Mouse (Mus musculus): Measurements from ENCODE around the gene Ranbp3.
A peak's percentile ranks its signal among the peaks of the same experiment; 100 is the strongest.

Ranbp3 gene

DNA sequence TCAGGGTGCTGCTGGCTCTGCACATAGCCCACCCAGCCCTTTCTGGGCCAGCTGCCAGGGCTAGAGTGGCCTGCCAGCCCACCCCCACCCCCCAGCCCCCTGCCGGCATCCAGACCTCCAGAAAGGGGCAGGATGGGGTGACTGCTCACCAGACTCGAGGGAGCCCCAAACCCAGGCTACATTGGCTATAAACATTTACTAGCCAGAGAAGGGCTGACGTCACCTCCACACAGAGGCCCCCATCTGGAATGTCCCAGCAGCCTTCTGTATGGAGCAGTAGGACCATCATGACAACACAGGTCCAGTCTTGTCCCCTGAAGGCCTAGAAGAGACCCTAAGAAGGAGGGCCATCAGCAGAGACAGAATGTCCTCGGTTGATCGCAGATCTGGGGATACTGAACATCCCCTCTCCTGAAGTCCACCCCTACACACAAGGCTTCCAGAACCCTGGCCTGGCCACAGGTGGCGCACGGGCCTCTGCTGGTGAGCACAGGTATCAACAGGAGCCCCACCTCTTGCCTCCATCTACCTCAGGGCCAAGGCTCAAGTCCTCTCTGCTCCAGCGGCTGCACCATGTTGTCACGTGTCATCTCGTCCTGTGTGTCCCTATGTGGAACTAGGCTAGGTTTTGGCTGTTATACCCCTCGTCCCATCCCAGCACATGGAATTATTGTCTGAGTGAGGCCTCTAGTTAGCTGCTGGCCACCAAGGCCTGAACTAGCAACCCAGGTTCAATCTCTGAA, 50.5 kb downstream of the Ranbp3 start:
- no peak for DNase-seq (ENCODE audit: low read depth, low spot score)

DNA sequence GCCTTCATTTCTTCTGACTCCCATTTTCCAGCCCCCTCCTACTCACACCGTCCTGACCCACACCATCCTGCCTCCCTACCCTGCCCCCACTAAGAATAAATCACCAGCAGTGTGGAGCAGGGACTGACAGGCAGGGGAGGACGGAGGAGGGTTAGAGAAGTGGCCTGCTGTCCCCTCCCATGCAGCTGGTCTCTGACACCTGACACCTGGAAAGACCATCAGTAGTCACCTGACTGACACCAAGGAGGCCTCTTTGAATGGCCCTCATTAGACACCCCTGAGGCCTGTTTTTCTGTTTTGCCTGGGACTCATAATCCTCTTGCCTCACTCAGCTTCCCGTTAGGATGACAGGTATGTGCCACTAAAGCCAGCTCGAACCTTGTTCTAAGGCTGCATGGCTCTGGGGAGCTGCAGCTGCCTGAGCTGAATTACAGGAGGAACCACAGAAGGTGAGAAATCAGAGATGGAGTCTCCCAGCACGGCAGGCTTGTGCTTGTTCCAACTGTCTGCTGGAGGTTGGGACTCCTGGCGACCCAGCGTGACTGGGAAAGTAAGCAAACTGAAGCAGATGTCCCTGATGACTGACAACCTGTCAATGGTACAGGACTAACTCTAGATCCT, 54.0 kb downstream of the Ranbp3 start:
- no peak for DNase-seq (ENCODE audit: low read depth, low spot score)

DNA sequence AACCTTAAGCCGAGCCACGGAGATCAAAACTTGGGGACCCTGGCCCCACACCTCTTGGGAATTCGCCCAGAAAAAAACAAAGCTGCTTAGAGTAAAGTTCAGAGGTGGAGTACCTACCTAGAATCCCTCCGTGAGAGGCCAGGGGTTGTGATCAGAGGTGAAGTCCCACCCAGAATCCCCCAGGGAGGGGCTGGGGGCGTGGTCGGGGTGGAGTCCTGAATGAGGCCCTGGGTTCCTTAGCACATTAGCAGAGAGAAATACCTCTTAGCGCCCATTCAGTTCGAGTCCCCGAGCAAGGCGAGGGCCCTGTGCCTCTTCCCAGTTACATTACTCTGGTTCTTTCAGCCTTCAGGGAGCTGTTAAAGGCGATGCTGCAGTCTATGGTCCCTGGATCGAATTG, 54.6 kb downstream of the Ranbp3 start:
- no peak for DNase-seq (ENCODE audit: low read depth, low spot score)

DNA sequence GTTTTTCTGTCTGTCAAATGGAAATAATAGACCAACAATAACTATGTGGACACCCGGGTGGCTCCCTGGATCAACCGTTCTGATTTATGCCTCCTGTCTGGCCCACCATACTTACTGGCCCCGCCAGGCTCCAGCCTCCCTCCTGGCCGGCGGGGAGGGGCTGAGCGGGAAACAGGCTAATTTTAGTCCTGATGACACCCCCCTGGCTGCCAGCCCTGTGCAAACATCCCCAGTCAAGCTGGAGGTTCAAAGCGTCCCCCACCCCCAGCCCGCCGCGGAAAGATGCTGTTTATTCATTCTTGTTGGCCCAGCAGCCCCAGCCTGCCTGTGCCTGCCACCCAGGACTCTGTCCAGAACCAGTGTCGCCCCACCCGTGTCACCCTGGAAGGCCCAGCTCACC, 55.0 kb downstream of the Ranbp3 start:
- no peak for DNase-seq (ENCODE audit: low read depth, low spot score)

DNA sequence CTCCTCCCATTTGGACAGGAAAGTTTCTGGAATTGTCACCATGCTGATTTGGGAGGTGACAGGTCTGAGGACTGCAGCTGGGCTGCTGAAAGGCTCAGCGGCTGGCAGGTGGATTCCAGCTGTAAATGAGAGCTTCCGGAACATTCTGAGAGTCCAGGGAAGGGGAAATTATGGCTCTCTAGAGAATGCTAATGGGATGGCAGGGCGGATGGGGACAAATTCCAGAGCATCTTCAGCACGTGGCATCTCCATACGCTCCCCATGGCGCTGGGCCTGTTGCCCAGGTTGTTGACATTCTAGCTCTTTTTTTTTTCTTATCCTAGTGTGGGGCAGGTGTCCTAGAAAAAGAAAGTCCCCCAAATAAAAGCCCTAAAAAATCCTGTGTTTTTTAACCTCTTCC, 56.1 kb downstream of the Ranbp3 start:
- DNase-seq (ENCODE audit: low read depth, low spot score) = no peak

DNA sequence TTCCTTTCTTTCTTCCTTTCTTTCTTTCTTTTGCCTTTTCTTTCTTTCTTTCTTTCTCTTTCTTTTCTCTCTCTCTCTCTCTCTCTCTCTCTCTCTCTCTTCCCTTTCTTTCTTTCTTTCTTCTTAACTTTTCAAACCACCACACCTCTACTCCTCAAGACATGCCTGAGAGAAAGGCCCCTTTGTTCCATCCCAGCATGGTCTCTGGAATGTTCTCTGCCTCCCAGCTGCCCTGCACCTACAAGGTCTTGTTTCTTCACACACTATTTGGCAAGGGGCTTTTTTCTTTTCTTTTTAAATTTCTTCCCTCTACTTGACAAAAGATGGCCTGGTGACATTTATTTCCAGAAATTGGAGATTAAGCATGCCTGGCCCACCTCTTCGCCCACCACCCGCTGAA, 56.6 kb downstream of the Ranbp3 start:
- no peak for DNase-seq (ENCODE audit: low read depth, low spot score)

DNA sequence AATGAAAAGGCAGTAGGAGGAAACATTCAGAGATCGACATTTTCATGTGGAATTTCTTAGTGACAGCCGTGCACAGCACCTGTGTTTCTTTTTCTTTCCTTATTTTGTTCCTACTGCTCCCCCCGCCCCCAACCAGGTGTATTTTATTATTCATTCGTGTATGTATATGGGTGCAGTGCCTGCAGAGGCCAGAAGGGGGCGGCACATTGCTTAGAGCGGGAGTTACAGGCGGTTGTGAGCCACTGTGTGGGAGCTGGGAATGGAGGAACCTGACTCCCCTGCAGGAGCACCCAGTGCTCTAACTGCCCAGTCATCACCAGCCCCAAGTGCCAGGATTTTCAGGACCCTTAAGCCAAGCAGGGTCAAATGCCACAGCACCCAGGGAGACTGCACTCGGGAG, 63.4 kb downstream of the Ranbp3 start:
- DNase-seq (ENCODE audit: low read depth, low spot score) = no peak

DNA sequence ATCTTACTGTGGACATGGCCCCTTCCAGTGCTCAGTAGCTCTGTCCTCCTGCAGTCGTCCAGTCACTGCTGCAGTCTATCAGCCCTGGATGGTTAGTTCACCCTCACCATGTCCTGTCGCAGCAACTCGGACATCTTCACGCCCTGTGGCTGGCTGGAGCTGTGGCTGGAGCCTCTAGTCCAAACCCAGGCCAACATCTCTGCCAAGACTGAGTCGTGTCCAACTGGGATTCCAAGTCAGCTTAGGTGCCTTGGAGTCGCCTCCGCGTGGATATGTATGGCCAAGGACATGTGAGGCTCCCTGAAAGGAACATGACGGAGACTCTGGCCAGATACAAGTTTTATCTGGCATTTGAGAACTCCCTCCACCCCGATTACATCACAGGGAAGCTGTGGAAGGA, 65.1 kb downstream of the Ranbp3 start:
- DNase-seq (ENCODE audit: low read depth, low spot score) = no peak

DNA sequence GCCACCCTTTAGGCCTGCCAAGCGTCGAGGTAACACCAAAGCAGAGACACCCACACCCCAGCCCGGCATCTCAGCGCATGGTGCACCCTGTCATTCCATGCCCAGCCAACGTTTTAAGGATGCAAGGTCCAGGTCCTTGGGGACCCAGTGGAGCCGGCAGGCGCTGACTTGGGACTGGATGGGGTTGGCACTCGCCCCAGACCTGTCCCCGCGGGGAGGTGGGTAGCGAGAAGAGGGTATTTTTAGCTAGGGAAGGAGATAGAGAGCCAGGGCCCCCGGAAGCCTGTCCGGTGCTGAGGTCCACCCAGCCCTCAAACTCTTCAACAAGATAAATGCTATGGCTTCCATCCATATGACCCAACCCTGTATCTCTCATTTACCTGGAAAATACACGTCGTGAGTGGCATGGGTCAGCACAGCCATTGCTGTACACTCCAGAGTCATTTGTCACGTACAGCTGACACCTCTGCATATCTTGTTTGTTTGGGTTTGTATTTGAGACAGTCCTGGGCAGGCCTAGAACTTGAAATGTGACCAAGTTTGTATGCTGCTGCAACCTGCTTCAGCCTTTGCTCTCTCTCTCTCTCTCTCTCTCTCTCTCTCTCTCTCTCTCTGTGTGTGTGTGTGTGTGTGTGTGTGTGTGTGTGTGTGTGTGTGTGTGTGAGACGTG, 67.2 kb downstream of the Ranbp3 start:
- DNase-seq (ENCODE audit: low read depth, low spot score) = no peak

DNA sequence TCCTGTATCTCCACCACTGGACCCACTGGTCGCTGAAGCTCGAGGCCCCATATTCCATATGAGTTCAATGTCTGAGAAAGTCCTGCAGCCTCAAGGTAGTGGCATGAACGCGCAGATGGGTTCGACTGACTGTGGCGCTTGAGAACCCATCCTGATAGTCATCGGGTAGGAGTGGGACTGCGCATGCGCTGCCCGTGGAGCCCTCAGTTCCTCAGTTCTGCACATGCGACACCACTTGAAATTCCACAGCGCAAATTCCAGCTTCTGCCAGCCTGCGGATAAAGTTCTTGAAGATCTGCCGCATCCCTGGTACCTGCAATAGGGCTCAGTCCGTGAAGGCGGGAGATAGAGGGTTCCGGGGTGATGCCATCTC, 67.7 kb downstream of the Ranbp3 start:
- DNase-seq (ENCODE audit: low read depth, low spot score) = no peak

DNA sequence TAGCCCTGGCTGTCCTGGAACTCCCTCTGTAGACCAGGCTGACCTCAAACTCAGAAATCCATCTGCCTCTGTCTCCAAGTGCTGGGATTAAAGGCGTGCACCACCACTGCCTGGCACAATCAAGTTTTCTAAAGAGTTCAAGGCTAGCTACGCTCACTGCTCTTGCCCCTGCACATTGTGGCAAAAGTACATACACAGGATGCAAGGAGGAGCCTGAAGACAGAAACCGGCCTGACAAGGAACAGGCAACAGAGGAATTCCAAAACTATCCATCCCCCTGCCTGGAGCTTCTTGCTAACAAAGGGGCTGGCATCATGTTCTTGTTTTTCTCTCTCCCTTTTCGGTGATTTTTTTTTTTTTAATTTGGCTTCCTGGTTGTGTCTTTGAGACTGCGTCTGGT, 71.1 kb downstream of the Ranbp3 start:
- DNase-seq (ENCODE audit: low read depth, low spot score) = no peak

DNA sequence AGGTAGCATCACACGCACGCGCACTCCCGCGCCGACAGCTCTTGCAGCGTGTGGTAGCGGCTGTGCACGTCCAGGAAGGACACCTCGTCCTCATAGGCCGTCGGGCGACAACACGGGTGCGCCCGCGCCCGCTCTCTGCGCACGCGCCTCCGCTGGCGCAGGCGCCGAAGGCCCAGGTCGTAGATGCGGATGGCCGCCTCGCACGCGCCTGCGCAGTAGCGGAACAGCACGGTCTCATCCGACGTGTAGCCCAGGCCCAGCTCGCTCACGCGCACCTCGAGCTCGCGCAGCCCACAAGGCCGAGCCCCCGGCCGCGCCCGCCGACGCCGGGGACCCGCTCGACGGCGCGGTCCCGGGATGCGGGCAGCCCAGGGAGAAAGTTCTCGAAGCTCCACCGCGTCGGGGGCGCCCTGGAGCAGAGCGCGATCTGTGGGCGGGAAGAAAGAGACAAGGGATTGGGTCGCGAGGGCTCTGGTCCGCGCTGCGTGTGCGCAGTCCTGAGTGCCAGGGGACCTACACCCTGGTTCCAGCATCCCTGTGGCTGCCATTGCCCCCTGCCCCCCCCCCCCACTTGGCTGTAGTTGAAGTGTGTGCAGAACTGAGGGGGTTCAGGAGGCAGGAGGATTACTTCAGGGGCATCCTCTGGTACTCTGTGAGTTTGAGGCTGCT, 78.4 kb downstream of the Ranbp3 start:
- peak; percentile 39 for DNase-seq (ENCODE audit: low read depth, low spot score)

DNA sequence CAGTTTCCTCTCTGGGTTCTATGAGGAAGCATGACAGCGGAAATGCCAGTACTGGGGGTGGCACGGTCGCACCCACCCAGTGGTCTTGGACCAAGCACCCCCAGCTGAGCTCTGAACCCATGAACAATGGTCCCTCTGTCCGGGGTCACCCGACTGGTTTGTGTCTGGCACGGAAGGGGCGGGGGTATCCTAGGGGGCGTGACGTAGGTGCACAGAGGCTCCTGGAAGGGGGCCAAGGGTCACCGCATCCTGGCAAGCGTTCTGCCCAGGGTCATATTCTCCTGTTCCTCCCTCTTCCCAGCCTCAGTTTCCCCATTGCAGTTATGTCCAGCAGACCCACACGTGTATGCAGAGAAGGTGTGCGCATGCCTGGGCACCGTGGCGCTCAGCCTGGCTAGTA, 80.4 kb downstream of the Ranbp3 start:
- DNase-seq (ENCODE audit: low read depth, low spot score) = no peak

DNA sequence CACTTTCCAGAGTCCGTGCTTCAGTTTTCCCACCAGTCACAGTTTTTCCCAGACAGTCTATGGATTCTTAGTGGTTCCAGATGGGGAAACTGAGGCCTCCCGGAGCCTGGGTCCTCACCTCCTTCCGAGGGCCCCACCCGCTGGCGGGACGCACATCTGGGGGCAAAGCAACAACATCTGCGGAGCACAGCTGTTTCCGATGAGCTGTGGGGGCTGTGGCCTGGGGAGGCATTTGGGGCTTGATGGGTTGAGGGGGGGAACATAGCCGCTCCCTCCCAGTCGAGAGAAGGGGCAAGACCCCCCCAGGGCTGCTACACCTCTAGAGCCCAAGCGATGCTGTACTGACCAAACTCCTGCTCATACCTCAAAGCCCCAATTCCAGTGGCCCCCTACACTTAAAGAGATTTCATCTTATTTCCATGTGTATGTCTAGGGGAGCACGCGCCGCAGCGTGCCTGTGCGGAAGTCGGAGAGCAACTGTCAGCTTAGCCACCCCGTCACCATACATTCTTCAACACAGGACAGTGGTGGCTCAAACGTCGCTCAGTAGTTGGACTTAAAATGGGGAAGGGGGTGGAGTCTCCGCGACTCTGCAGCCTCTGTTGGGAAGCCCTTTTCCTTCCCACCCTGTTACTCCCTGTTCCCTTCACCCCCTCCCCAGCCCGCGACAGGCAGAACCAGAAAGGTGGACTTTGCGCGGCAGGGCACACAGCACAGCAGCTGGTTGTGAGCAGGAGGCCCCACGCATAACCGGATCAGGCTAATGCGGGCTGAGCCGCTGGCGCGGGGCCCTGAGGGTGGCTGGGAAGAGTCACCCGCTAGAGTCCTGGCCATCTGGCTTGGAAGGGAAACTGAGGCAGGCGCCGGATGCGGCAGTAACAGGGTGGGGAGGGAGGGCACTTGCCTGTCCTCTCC, 81.4 kb downstream of the Ranbp3 start:
- DNase-seq (ENCODE audit: low read depth, low spot score) = no peak

DNA sequence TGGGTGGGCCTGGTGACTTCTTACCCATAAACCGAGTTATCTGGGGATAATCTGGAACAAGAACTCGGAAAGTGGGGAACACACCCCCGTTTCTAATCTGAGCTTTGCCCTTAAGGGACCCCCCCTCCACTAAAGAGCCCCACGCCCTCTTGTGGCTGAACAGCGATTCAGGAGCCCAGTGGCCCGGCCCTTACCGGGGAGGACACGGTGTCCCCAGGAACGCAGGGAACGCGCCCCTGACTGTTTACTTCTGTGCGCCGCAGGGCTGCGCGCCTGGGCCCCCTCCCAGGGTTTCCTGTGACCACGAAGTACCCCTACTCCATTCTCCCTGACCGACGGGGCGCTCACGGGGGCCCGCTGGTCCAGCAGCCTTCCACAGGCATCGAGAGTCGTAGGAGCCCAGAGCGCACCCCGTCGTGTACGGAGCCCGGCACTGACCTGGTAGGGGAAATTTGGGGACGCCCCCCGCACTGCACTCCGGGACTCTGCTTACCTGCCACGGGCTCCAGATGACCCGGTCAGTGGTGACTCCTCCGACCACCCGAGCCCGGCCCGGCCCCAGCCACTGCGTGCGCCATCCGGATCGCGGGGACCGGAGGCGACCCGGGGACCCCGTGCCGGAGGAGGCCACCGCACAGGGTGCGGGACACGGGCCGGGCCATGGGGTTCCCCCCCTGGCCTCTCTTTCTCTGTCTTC, 83.8 kb downstream of the Ranbp3 start:
- no peak for DNase-seq (ENCODE audit: low read depth, low spot score)

DNA sequence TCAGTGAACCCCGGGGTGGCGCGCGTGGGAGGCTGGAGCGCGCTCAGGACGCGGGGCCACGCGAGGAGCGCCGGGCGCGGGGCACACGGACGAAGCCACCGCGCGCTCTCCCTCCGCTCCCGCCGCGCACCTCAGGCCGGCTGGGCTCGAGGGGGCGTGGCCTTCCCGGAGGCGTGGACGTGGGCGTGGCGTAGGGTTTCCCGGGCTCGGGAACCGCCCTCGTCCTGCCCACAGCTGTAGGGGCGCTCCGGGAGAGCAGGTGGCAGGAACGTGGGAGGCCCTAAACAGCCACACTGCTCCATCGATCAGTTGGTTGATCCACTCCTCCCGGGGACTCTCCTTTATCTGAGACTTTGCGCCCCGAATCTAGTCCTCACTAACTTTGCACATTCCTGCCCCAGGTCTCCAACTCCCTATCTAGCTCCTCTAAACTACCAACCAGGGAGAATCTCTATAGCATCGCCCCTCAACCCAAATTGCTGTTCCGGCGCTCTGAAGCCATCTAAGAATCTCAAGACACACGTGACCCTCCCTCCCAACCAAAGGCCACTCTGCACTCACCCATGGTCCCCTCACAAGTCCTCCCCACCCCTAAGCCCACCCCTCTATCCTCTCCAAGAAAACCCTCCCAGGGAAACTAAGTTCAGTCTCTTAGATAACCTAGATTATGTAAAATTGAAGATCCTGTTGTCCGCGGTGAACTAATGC, 84.5 kb downstream of the Ranbp3 start, which contains the start of gene Nrtn:
Gene Nrtn, minus strand, starts transcription at position 115 of the 708 bp plus-strand sequence.
- peak; percentile 51 for DNase-seq (ENCODE audit: low read depth, low spot score)

DNA sequence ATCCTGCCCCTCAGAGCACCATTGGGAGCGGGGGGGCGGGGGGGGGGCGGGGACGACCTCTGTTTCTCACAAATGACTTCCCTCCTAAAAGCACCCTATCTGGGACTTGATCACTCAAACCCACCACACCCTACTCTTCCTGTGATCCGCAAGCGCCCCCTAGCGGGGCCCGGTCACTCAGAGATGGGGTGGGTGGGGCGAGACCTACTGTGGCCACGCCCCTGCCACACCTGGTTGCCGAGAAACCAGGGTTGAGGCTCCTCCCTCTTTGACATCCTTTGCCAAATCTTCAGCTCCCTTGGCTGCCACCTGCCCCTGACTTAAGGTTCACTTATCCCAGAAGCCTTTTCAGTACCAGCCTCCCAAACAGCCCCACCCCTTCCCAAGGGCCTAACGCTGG, 85.0 kb downstream of the Ranbp3 start:
- DNase-seq (ENCODE audit: low read depth, low spot score) = peak; percentile 76

DNA sequence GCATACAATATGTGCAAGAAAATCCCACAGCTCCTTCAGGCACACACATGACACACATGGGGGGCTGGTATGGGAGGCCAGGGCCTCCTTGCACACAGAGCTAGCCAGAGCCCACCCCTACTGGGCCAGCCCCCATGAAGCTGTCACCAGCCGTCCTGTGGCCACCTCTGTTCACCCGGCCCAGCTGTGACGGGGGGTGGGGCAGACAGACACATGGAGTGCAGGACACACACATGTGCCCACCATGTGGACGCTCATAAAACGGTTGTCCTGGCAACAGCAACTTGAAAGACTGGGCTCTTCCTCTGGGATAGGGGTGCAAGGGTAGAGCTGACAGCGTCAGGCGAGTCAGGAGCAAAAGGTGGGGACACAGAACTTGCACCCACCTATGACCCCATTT, 86.2 kb downstream of the Ranbp3 start:
- no peak for DNase-seq (ENCODE audit: low read depth, low spot score)

DNA sequence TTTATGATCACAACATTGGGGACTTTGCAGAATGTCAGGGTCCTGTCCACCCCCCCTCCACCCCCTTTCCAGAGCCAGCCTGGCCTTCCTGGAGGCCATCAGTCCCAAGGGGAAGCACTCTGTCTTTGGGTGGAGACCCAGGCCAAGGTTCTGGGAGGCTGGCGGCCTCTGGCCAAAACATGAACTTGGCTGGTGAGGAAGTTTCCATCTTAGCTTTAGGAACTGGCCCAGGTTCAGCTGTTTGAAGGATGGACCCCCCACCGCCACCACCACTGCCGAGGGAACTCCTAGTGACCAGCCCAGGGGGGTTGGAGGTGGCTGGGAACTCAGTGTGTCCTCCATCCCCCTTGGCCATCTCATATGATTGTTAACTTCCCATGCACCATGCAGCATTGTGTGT, 88.0 kb downstream of the Ranbp3 start:
- DNase-seq (ENCODE audit: low read depth, low spot score) = no peak
